Mouse (Mus musculus) ES-E14 (cell line): ENCODE results near the gene Macrod2.

Experiments
- CHD2 ChIP-seq: IDR thresholded peaks from 2 replicates; pipeline ENCODE4 v1.6.1; 2014; ENCODE audit warnings: mild to moderate bottlenecking, low read depth, low read length, inconsistent platforms
- MAFK ChIP-seq: IDR thresholded peaks from 2 replicates; pipeline ENCODE4 v1.6.1; 2014; ENCODE audit warnings: mild to moderate bottlenecking, low read depth, low read length, inconsistent platforms; ENCODE audit not compliant: insufficient read depth
- ZC3H11A ChIP-seq: IDR thresholded peaks from 2 replicates; pipeline ENCODE4 v1.6.1; 2012; ENCODE audit warnings: low read depth, mild to moderate bottlenecking, inconsistent platforms, low read length, borderline replicate concordance
- ZNF384 ChIP-seq: IDR thresholded peaks from 2 replicates; pipeline ENCODE4 v1.6.1; 2012; ENCODE audit warnings: low read depth, low read length, inconsistent platforms

GRCm38 (mm10) chr2:141419806-141420205 is 1024.7 kb downstream of the Macrod2 start:
- no peak for TF ChIP-seq MAFK
- no peak for TF ChIP-seq ZC3H11A
- TF ChIP-seq ZNF384, result no peak
- no peak for TF ChIP-seq CHD2
